Mouse (Mus musculus) megakaryocyte, embryonic 14.5 days (primary cell): ENCODE data around the gene Sept1.

Source experiments
- FLI1 ChIP-seq: IDR thresholded peaks from 2 replicates; pipeline ENCODE4 v1.6.1; 2012; ENCODE audit warnings: low read length, inconsistent platforms, mixed read lengths
- GATA1 ChIP-seq: IDR thresholded peaks from 3 replicates; pipeline ENCODE4 v1.6.1; 2012; ENCODE audit warnings: mixed read lengths, low read length, inconsistent platforms, borderline replicate concordance

GRCm38 (mm10) chr7:127165607-127166493 lies 67.1 kb downstream of the Sept1 start:
- TF ChIP-seq GATA1 (no peak), FLI1 (no peak)
